Mouse (Mus musculus): ENCODE data around the gene Serpinb8.

Serpinb8 gene

GRCm38 (mm10) chr1:107642457-107643118 lies 52.8 kb downstream of the Serpinb8 start:
- DNase-seq (ENCODE audit: low spot score in 2 of 2): no peak

DNA sequence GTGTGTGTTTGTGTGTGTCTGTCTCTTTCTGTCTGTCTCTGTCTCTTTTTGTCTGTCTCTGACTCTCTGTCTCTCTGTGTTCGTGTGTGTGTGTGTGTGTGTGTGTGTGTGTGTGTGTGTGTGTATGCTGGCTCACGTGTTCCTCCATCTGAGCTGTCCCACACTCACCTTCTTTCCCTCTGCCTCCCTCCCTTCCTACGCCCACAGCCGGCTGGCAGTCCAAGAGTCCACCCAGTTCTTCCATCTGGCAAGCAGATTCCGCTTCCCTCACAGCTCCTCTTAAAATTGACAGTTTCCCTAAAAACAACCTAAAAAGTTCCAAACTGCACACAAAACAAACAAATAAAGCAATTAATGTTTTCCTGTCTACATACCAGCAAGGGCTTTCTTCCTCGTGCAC lies 55.3 kb downstream of the Serpinb8 start:
- DNase-seq (ENCODE audit: low spot score in 2 of 2): peak; percentile 78 to 86

DNA sequence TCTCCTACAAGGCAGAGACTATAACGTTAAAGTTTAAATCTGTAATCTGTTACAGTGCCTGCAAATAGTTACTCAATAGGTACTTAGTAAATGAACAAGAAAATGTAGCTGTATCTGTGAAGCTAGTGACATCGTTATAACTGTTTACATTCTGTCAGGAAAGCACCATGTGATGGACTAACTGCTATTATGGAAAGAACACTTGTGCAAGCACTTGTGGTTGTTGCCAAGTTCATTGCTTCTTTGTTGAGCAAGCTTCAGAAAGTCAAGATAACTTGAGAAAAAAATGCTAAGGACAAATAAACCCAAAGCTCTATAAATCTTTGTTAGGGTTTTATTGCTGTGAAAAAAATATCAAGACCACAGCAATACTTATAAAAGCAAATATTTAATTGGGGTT lies 67.9 kb downstream of the Serpinb8 start:
- DNase-seq (ENCODE audit: low spot score in 2 of 2): no peak

All from right cerebral cortex, postnatal 10 days (tissue).